Mouse (Mus musculus): ENCODE measurements around the gene Gne. TPM values are rescaled to one million over a fixed set of nuclear protein-coding genes. Genes with fewer than 3 reads are reported as not detected.
A peak's percentile ranks its signal among the peaks of the same experiment; 100 is the strongest.

Gene Gne
- polyA plus RNA-seq, 1 experiment from 2014 or later = 30.4 TPM

DNA sequence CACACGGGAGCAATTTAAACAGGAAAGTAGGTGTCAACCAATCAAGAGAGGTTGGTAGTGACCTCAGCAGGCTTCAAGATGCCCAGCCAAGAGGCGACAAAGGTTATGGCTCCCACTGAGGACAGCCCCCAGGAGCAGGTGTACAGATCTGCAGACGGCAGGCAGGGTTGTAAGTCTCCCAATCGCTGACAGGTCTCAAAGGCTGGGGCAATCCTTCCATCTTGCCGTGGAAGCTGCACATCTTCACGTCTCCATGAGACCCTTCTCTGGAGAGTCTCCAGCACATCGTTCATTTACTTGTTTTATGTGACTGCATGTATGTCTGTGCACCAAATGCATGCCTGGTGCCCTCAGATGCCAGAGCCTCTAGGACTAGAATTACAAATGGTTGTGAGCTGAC lies 26.8 kb upstream of the Gne start:
- 0 out of 2 replicates have a peak, but pooled peaks cover 3% of the 10 kb centered on the region for H3K4me1 ChIP-seq (replicated peaks; ENCODE audit: control insufficient read depth, insufficient read depth, low read length)
- H3K4me3 ChIP-seq (ENCODE audit: low read depth, low read length) = no peak overlapping the region
- 66% methylated on average over 7 of the region's 7 CpGs for WGBS
- no peak for TF ChIP-seq CTCF (IDR thresholded peaks at IDR 0.05; ENCODE audit: low read depth)
- no peak overlapping the region for H3K9ac ChIP-seq (ENCODE audit: low read depth, low read length)
- H3K36me3 ChIP-seq (ENCODE audit: control insufficient read depth, insufficient read depth) = no peaks in the 10 kb centered on the region
- no peak overlapping the region for H3K27ac ChIP-seq (ENCODE audit: low read depth, low read length)
- peak; percentile 36; the same call in 1 of the 2 replicates for ATAC-seq
- no peaks in the 10 kb centered on the region for H3K27me3 ChIP-seq (replicated peaks; ENCODE audit: control insufficient read depth, insufficient read depth, low read length)
- no peak overlapping the region for H3K4me2 ChIP-seq (replicated peaks; ENCODE audit: low read depth)
- H3K9me3 ChIP-seq (ENCODE audit: control insufficient read depth) = no peaks in the 10 kb centered on the region

DNA sequence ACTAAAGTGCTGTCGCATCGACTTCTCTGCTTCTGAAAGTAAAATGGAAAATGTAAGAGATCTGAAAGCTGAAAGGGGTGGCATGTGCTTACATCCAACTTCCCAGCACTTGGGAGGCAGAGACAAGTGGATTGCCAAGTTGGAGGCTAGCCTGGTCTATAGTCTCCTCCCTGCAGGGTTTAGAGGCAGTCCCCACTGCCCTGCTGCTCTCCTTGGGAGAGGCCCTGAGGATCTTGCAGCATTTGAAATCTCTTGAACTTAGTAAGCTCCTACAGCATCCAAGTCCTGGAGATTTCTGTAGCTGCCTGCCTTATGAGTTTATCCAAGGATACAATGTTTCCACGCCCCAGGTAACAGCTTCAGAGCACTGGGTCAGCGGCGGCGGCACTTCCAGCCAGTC lies 24.3 kb upstream of the Gne start:
- H3K27me3 ChIP-seq (replicated peaks; ENCODE audit: control insufficient read depth, insufficient read depth, low read length) = no peaks in the 10 kb centered on the region
- H3K4me3 ChIP-seq (ENCODE audit: low read depth, low read length) = no peak overlapping the region
- no peaks in the 10 kb centered on the region for H3K36me3 ChIP-seq (ENCODE audit: control insufficient read depth, insufficient read depth)
- no peak for ATAC-seq
- H3K4me1 ChIP-seq (replicated peaks; ENCODE audit: control insufficient read depth, insufficient read depth, low read length) = peaks cover under 1% of the 10 kb centered on the region; the same call in 1 of the 2 replicates
- TF ChIP-seq CTCF (IDR thresholded peaks at IDR 0.05; ENCODE audit: low read depth) = no peak
- H3K4me2 ChIP-seq (replicated peaks; ENCODE audit: low read depth) = no peak overlapping the region
- 70% methylated on average over 6 of the region's 6 CpGs for WGBS
- H3K27ac ChIP-seq (ENCODE audit: low read depth, low read length) = no peak overlapping the region
- H3K9ac ChIP-seq (ENCODE audit: low read depth, low read length) = no peak overlapping the region
- H3K9me3 ChIP-seq (ENCODE audit: control insufficient read depth) = no peaks in the 10 kb centered on the region

DNA sequence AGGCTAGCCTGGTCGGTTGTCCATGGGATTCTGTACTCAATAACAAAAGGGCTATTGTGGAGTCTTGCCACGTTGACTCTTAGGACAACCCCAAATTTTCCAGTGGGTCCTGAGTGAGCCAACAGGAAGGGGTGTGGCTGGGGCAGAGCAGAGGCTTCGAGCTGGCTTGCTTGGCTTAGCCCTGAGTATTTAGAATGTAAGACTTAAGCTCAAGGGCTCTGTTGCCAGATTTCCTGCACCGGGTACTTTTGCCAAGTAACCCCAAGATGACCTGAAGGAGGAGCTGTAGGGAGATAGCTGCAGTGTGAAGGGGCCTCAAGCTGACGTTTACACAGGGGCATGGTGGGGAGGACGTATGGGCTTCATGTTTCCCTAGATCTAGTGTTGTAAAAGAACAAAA lies 23.4 kb upstream of the Gne start:
- peak overlapping the region; percentile 60; the same call in 1 of the 2 replicates for H3K27ac ChIP-seq (ENCODE audit: low read depth, low read length)
- H3K4me3 ChIP-seq (ENCODE audit: low read depth, low read length) = no peak overlapping the region
- no peaks in the 10 kb centered on the region for H3K36me3 ChIP-seq (ENCODE audit: control insufficient read depth, insufficient read depth)
- H3K4me1 ChIP-seq (replicated peaks; ENCODE audit: control insufficient read depth, insufficient read depth, low read length) = no peaks in the 10 kb centered on the region; the same call in 1 of the 2 replicates
- no peaks in the 10 kb centered on the region for H3K9me3 ChIP-seq (ENCODE audit: control insufficient read depth)
- no peaks in the 10 kb centered on the region for H3K27me3 ChIP-seq (replicated peaks; ENCODE audit: control insufficient read depth, insufficient read depth, low read length)
- no peak overlapping the region for H3K4me2 ChIP-seq (replicated peaks; ENCODE audit: low read depth)
- 27% methylated on average over 6 of the region's 6 CpGs for WGBS
- TF ChIP-seq CTCF (IDR thresholded peaks at IDR 0.05; ENCODE audit: low read depth) = peak; percentile 40
- H3K9ac ChIP-seq (ENCODE audit: low read depth, low read length) = no peak overlapping the region
- no peak for ATAC-seq

DNA sequence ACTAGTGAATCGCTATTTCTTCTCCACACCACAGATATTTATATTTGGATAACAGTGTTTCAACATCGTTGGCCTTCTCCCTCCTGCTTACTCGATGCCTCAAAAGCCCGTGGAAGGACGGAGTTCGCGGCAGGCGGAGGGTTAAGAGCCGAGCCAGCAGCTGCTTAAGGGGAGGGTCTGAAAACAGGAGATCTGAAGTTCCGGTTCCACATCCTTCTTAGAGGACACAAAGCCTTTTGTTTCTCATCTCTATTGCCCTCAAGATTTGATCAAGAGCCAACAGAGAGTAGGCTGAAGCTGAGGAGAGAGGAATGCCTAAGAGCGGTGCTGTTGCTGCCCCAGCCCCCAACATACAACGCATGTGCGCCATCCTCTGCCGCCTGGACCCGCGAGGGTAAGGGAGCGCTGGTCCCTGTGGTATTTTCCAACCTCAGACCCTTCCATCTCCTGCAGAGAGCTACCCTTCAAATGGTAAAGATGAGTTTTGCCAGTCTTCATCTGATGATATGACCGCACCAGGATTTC lies 22.4 kb upstream of the Gne start:
- no peaks in the 10 kb centered on the region for H3K9me3 ChIP-seq (ENCODE audit: control insufficient read depth)
- 18% methylated on average over 18 of the region's 18 CpGs for WGBS
- H3K27me3 ChIP-seq (replicated peaks; ENCODE audit: control insufficient read depth, insufficient read depth, low read length) = no peaks in the 10 kb centered on the region
- ATAC-seq = no peak
- no peak overlapping the region for H3K9ac ChIP-seq (ENCODE audit: low read depth, low read length)
- no peaks in the 10 kb centered on the region for H3K36me3 ChIP-seq (ENCODE audit: control insufficient read depth, insufficient read depth)
- no peaks in the 10 kb centered on the region; the same call in 1 of the 2 replicates for H3K4me1 ChIP-seq (replicated peaks; ENCODE audit: control insufficient read depth, insufficient read depth, low read length)
- peak overlapping the region; percentile 60 for H3K27ac ChIP-seq (ENCODE audit: low read depth, low read length)
- H3K4me3 ChIP-seq (ENCODE audit: low read depth, low read length) = peak overlapping the region; percentile 9; the same call in 1 of the 2 replicates
- TF ChIP-seq CTCF (IDR thresholded peaks at IDR 0.05; ENCODE audit: low read depth) = no peak
- peak overlapping the region; percentile 33; the same call in 1 of the 2 replicates for H3K4me2 ChIP-seq (replicated peaks; ENCODE audit: low read depth)

DNA sequence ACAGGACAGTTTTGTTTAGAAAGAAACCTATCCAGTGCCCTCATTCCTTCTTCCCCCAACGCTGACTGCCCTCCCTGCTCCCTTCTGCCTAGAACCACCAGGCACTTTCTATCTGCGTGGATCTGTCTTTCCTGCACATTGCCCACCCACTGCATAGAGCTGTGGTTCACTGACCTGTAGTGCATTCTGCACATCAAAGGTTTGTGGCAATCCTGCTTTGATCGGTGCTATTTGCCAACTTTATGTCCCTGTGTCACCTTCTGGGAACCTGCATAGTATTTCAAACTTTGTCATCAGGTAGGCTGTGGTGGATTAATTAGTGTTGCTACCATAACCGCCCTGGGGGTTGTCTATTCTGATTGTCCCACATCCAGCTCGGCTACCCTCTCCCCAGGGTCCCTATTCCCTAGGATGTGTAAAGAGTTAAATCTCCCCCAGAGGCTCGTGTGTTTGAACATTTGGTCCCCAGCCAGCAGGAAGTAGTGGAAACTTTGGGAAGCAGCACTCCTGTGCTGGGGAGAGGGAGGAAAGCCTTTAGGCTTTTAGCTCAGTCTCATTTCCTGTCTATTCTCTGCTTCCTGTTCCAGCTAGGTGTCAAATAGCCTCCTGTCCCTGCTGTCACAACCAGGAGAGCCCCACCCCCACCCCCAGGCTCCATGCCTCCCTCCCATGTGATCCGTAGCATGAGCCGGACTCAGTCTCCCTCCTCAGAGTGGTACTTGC lies 20.4 kb upstream of the Gne start:
- Histone ChIP-seq H3K9me3 (ENCODE audit: control insufficient read depth) (no peaks in the 10 kb centered on the region), H3K27me3 (replicated peaks; ENCODE audit: control insufficient read depth, insufficient read depth, low read length) (no peaks in the 10 kb centered on the region), H3K4me3 (ENCODE audit: low read depth, low read length) (no peak overlapping the region), H3K4me2 (replicated peaks; ENCODE audit: low read depth) (no peak overlapping the region), H3K4me1 (replicated peaks; ENCODE audit: control insufficient read depth, insufficient read depth, low read length) (no peaks in the 10 kb centered on the region; the same call in 1 of the 2 replicates), H3K27ac (ENCODE audit: low read depth, low read length) (no peak overlapping the region; the same call in 1 of the 2 replicates), H3K36me3 (ENCODE audit: control insufficient read depth, insufficient read depth) (no peaks in the 10 kb centered on the region), H3K9ac (ENCODE audit: low read depth, low read length) (no peak overlapping the region)
- 0 out of 2 replicates have a peak, but pooled peaks have one; percentile 39 for ATAC-seq
- no peak for TF ChIP-seq CTCF (IDR thresholded peaks at IDR 0.05; ENCODE audit: low read depth)
- 43% methylated on average over 8 of the region's 8 CpGs for WGBS

DNA sequence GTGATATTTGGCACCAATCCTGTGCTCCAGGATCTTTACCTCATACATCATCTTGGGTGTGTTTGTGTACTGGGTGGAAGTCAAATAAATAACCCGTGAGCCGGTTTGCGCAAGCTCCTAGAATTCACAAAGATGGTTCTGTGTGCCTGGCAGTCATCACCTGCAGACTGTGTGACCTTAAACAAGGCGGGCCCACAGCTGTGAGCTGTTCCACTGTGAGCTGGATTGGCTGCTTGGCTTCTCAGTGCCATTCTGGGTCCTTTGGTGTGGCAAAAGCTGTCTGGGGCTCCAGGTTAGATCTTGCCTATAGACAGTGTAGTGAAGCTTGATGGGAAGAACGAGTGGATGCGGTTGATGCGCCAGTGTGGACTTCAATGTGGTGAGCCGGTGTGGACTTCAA lies 19.6 kb upstream of the Gne start:
- TF ChIP-seq CTCF (IDR thresholded peaks at IDR 0.05; ENCODE audit: low read depth) = no peak
- H3K27ac ChIP-seq (ENCODE audit: low read depth, low read length) = no peak overlapping the region
- WGBS = 55% methylated on average over 8 of the region's 8 CpGs
- no peak overlapping the region for H3K4me3 ChIP-seq (ENCODE audit: low read depth, low read length)
- no peak overlapping the region for H3K9ac ChIP-seq (ENCODE audit: low read depth, low read length)
- no peaks in the 10 kb centered on the region for H3K27me3 ChIP-seq (replicated peaks; ENCODE audit: control insufficient read depth, insufficient read depth, low read length)
- H3K36me3 ChIP-seq (ENCODE audit: control insufficient read depth, insufficient read depth) = no peaks in the 10 kb centered on the region
- no peaks in the 10 kb centered on the region; the same call in 1 of the 2 replicates for H3K4me1 ChIP-seq (replicated peaks; ENCODE audit: control insufficient read depth, insufficient read depth, low read length)
- ATAC-seq = peak; percentile 72
- H3K9me3 ChIP-seq (ENCODE audit: control insufficient read depth) = no peaks in the 10 kb centered on the region
- no peak overlapping the region for H3K4me2 ChIP-seq (replicated peaks; ENCODE audit: low read depth)

Data from intestine, postnatal 0 days (tissue).